Mouse (Mus musculus) liver, adult 2 months (tissue): ENCODE measurements around the gene Dlat.

Source experiments
- CTCF ChIP-seq: fragments of 200-500 bp; IDR thresholded peaks from 2 replicates; pipeline ENCODE4 v1.5.1; 2011; ENCODE audit warnings: low read depth, low read length, control low read depth
- POLR2A ChIP-seq: fragments of 200-500 bp; IDR thresholded peaks from 2 replicates; pipeline ENCODE4 v1.6.1; 2011; ENCODE audit warnings: low read length, control low read depth; ENCODE audit not compliant: insufficient read depth; ENCODE audit errors: extremely low read depth

GRCm38 (mm10) chr9:50596973-50597372, 62.6 kb downstream of the Dlat start:
- TF ChIP-seq CTCF (no peak), POLR2A (no peak)
